Mouse (Mus musculus) heart, postnatal 0 days (tissue): Measurements from ENCODE around the gene Maea.

Source experiments
- CTCF ChIP-seq: IDR thresholded peaks from 2 replicates; pipeline ENCODE4 v1.5.1; 2016; ENCODE audit warnings: antibody characterized with exemption, control low read depth, low read depth
- EP300 ChIP-seq: IDR thresholded peaks from 2 replicates; pipeline ENCODE4 v1.6.1; 2016; ENCODE audit warnings: antibody characterized with exemption, low read depth

DNA sequence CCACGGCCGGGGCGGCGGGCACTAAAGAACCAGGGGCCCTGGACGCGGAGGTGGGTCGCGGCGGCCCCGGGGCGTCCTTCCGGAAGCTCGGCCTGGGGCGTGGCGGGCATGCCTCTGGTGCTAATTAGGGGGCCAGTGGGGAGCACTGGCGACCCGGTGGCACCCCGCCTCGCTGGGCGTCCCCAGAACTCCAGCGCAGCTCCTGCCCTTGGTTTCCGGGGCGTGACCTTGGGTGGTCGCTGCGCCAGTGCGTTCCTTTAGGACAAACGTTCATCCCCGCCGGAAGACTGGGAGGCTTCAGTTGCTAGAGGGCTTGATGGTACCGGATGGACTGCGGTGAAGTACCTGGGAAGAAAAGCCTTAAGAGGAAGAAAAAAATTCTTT is 660 bp downstream of the Maea start:
- TF ChIP-seq CTCF (no peak), EP300 (no peak)
